ENCODE assay signal across 16 mouse cellular contexts in genomic region chr4:87670167-87670566, GRCm38 (mm10).
"Had no signal": no experiment of that assay in that cellular context is flagged by ENCODE, and none has a peak within 500 bp of the region (broad histone marks: within the 10 kb centered on the region; RNA-seq: fewer than 3 reads in every experiment).

No protein-coding gene starts in this region.

- H3K9me3 ChIP-seq: hindbrain, embryonic 12.5 days; limb, embryonic 13.5 days; liver, embryonic 15.5 days; lung, embryonic 15.5 days; midbrain, embryonic 10.5 days; neural tube, embryonic 15.5 days had no signal

- H3K4me3 ChIP-seq: hindbrain, embryonic 12.5 days; layer of hippocampus, adult 2 months; limb, embryonic 13.5 days; liver, embryonic 15.5 days; lung, embryonic 15.5 days; midbrain, embryonic 10.5 days; myocyte; neural tube, embryonic 15.5 days had no signal

- ATAC-seq: hindbrain, postnatal 0 days had no signal

- H3K27me3 ChIP-seq: hindbrain, embryonic 12.5 days; liver, embryonic 15.5 days; lung, embryonic 15.5 days; neural tube, embryonic 15.5 days had no signal

- H3K9ac ChIP-seq: hindbrain, embryonic 12.5 days; limb, embryonic 13.5 days; liver, embryonic 15.5 days; lung, embryonic 15.5 days; neural tube, embryonic 15.5 days had no signal

- DNase-seq: kidney, adult 11 months; kidney, adult 9 months; kidney, postnatal 4 days; midbrain, embryonic 14.5 days; right cerebral cortex, adult 18-20 months had no signal

- H3K4me1 ChIP-seq: hindbrain, embryonic 12.5 days; liver, embryonic 15.5 days; midbrain, embryonic 10.5 days had no signal

- H3K4me2 ChIP-seq: hindbrain, embryonic 12.5 days; limb, embryonic 13.5 days; liver, embryonic 11.5 days; liver, embryonic 15.5 days; lung, embryonic 15.5 days; neural tube, embryonic 15.5 days had no signal

- H3K36me3 ChIP-seq: hindbrain, embryonic 12.5 days; limb, embryonic 13.5 days; liver, embryonic 15.5 days; lung, embryonic 15.5 days; midbrain, embryonic 10.5 days; neural tube, embryonic 15.5 days had no signal

- H3K27ac ChIP-seq: hindbrain, embryonic 12.5 days; hindbrain, postnatal 0 days; kidney, postnatal 0 days; layer of hippocampus, adult 2 months; limb, embryonic 13.5 days; liver, embryonic 15.5 days; midbrain, embryonic 10.5 days; neural tube, embryonic 15.5 days had no signal
